Mouse (Mus musculus): ENCODE results near the gene Vwa3b. TPM values are rescaled to one million over a fixed set of nuclear protein-coding genes. Genes with fewer than 3 reads are reported as not detected.

Vwa3b gene
- polyA plus RNA-seq, 1 experiment = 10.8 TPM

DNA sequence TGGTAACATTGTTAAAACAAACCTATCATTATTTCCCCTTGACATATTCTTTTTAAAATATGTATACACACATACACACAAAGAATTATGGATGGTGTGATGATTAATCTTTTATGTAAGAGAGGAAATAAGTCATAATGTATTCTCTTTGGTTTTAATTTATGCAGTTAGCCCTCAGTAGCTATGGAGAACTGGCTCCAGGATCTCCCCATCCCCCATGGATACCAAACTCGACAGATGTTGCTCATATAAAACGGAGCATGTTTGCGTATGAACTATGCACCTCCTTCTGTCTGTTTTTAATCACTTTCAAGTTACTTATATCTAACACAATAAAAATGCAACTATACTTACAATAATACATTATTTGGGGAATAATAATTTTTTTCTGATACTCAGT lies 96.4 kb downstream of the Vwa3b start:
- no peak for TF ChIP-seq POLR2A (IDR thresholded peaks at IDR 0.05; ENCODE audit: insufficient read depth, low read length)
- TF ChIP-seq EP300 (IDR thresholded peaks at IDR 0.05; ENCODE audit: insufficient read depth, low read depth, low read length) = no peak
- TF ChIP-seq CTCF (IDR thresholded peaks at IDR 0.05; ENCODE audit: low read depth, low read length) = no peak

DNA sequence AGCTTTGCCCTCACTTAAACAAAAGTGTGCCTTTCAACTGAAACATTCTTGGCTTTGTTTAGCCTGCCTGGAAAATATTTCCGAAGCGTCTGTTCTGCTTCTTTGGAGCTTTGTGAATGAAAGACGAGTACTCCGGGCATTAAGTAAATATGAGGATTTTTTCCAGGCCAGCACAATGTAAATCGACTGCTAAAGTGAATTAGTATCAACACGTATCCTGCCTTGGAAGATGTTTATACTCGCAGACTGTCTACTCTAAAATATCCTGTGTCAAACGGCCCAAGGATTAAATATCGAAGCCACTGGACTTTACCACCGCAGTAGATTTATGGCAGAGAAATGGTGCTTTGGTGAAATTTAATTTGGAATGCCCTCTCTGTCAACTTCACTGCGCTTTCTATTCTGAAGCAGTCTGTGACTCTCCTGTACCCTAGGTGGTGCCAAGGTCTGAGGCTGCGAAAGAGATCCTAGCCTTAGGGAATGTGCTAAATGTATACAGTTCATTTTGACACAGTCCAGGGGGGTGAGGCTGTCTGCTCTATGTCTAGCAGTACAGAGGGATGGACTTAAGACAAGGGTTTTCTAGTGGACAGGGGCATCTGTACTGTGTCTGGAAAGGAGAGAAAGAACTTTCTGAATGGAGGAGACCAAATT lies 98.4 kb downstream of the Vwa3b start:
- no peaks in the 10 kb centered on the region for H3K4me1 ChIP-seq (ENCODE audit: control insufficient read depth, insufficient read depth, low read length)
- no peak overlapping the region for H3K27ac ChIP-seq (ENCODE audit: insufficient read depth, low read length)
- H3K4me3 ChIP-seq (ENCODE audit: low read depth, low read length) = no peak overlapping the region
- H3K9ac ChIP-seq (ENCODE audit: low read depth, poor library complexity, severe bottlenecking) = no peak overlapping the region
- no peak for TF ChIP-seq POLR2A (IDR thresholded peaks at IDR 0.05; ENCODE audit: insufficient read depth, low read length)
- TF ChIP-seq CTCF (IDR thresholded peaks at IDR 0.05; ENCODE audit: low read depth, low read length) = no peak
- TF ChIP-seq EP300 (IDR thresholded peaks at IDR 0.05; ENCODE audit: insufficient read depth, low read depth, low read length) = no peak
- no peaks in the 10 kb centered on the region for H3K27me3 ChIP-seq (ENCODE audit: control insufficient read depth, insufficient read depth, low read length, poor library complexity, severe bottlenecking)
- no peaks in the 10 kb centered on the region for H3K36me3 ChIP-seq (ENCODE audit: control insufficient read depth, insufficient read depth, low read length, poor library complexity, severe bottlenecking)
- no peaks in the 10 kb centered on the region for H3K9me3 ChIP-seq (replicated peaks; ENCODE audit: control insufficient read depth, insufficient read depth, low read length, poor library complexity, severe bottlenecking)

More for the DNA sequence above, 96.4 kb downstream of the Vwa3b start:
- no peak overlapping the region for H3K4me3 ChIP-seq (ENCODE audit: low read depth, low read length)
- no peaks in the 10 kb centered on the region for H3K9me3 ChIP-seq (replicated peaks; ENCODE audit: control insufficient read depth, insufficient read depth, low read length, poor library complexity, severe bottlenecking)
- H3K4me1 ChIP-seq (ENCODE audit: control insufficient read depth, insufficient read depth, low read length) = no peaks in the 10 kb centered on the region
- 0 out of 2 replicates have a peak, but pooled peaks cover 2% of the 10 kb centered on the region for H3K36me3 ChIP-seq (ENCODE audit: control insufficient read depth, insufficient read depth, low read length, poor library complexity, severe bottlenecking)
- no peak overlapping the region for H3K9ac ChIP-seq (ENCODE audit: low read depth, poor library complexity, severe bottlenecking)
- no peak overlapping the region for H3K27ac ChIP-seq (ENCODE audit: insufficient read depth, low read length)
- no peaks in the 10 kb centered on the region for H3K27me3 ChIP-seq (ENCODE audit: control insufficient read depth, insufficient read depth, low read length, poor library complexity, severe bottlenecking)

DNA sequence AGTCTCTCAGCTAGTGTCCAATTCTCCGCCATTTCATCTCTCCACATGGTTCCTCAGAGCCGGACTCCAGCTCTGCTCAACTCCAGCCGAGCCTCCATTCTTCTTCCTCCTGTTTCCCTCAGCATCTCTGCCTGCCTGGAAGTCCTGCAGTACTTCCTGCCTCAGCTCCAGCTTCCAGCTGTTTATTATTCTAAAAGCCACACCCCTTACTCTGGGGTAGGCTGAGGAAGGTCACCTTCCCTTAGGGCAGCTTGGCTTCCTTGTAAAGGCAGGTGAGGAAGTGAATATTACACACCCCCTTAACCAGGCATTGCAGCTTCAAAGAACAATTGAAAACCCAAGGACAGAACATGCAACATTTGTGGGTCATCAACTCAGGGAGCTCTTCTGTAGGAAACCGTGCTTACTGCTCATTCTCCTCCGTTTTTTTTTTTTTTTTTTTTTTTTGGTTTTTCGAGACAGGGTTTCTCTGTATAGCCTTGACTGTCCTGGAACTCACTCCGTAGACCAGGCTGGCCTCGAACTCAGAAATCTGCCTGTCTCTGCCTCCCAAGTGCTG lies 103.7 kb downstream of the Vwa3b start:
- Histone ChIP-seq H3K27me3 (ENCODE audit: control insufficient read depth, insufficient read depth, low read length, poor library complexity, severe bottlenecking) (no peaks in the 10 kb centered on the region), H3K4me1 (ENCODE audit: control insufficient read depth, insufficient read depth, low read length) (no peaks in the 10 kb centered on the region), H3K4me3 (ENCODE audit: low read depth, low read length) (no peak overlapping the region), H3K36me3 (ENCODE audit: control insufficient read depth, insufficient read depth, low read length, poor library complexity, severe bottlenecking) (no peaks in the 10 kb centered on the region), H3K27ac (ENCODE audit: insufficient read depth, low read length) (peak overlapping the region; percentile 77), H3K9ac (ENCODE audit: low read depth, poor library complexity, severe bottlenecking) (no peak overlapping the region), H3K9me3 (replicated peaks; ENCODE audit: control insufficient read depth, insufficient read depth, low read length, poor library complexity, severe bottlenecking) (no peaks in the 10 kb centered on the region)
- TF ChIP-seq EP300 (IDR thresholded peaks at IDR 0.05; ENCODE audit: insufficient read depth, low read depth, low read length) = peak; percentile 96
- no peak for TF ChIP-seq POLR2A (IDR thresholded peaks at IDR 0.05; ENCODE audit: insufficient read depth, low read length)
- TF ChIP-seq CTCF (IDR thresholded peaks at IDR 0.05; ENCODE audit: low read depth, low read length) = no peak

DNA sequence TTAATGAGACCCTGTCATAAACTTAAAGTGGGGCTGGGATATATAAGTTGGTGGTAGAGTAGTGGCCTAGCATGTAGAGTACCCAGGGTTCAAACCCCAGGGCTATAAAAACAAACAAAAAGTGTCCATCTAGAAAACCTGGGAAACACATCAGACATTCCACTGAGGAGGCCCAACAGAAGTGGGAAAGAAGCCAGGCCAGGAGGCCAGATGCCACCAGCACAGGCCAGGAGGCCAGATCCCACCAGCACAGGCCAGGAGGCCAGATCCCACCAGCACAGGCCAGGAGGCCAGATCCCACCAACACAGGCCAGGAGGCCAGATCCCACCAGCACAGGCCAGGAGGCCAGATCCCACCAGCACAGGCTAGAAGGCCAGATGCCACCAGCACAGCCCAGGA lies 104.8 kb downstream of the Vwa3b start:
- TF ChIP-seq CTCF (IDR thresholded peaks at IDR 0.05; ENCODE audit: low read depth, low read length) (no peak), POLR2A (IDR thresholded peaks at IDR 0.05; ENCODE audit: insufficient read depth, low read length) (no peak)
- Histone ChIP-seq H3K36me3 (ENCODE audit: control insufficient read depth, insufficient read depth, low read length, poor library complexity, severe bottlenecking) (no peaks in the 10 kb centered on the region), H3K4me3 (ENCODE audit: low read depth, low read length) (no peak overlapping the region), H3K27ac (ENCODE audit: insufficient read depth, low read length) (0 out of 2 replicates have a peak overlapping the region, but pooled peaks have one; percentile 0), H3K4me1 (ENCODE audit: control insufficient read depth, insufficient read depth, low read length) (no peaks in the 10 kb centered on the region), H3K9me3 (replicated peaks; ENCODE audit: control insufficient read depth, insufficient read depth, low read length, poor library complexity, severe bottlenecking) (no peaks in the 10 kb centered on the region), H3K9ac (ENCODE audit: low read depth, poor library complexity, severe bottlenecking) (no peak overlapping the region), H3K27me3 (ENCODE audit: control insufficient read depth, insufficient read depth, low read length, poor library complexity, severe bottlenecking) (no peaks in the 10 kb centered on the region)

DNA sequence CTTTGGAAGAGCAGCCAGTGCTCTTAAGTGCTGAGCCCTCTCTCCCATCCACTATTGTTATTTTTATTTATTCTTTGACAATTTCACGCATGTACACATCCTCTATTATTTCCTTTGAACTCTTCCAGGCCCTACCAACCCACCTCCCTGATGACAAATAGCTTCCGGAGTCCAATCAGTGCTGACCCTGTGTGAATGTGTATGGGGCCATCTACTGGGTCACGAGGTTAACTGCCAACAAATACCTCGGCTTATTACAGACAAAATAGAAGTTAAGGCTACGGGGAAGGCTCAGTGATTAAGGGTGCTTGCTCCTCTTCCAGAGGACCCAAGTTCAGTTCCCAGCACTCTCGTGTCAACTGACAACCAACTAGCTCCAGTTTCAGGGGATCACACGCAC lies 106.0 kb downstream of the Vwa3b start:
- H3K9me3 ChIP-seq (replicated peaks; ENCODE audit: control insufficient read depth, insufficient read depth, low read length, poor library complexity, severe bottlenecking) = no peaks in the 10 kb centered on the region
- no peak overlapping the region for H3K9ac ChIP-seq (ENCODE audit: low read depth, poor library complexity, severe bottlenecking)
- TF ChIP-seq CTCF (IDR thresholded peaks at IDR 0.05; ENCODE audit: low read depth, low read length) = no peak
- TF ChIP-seq POLR2A (IDR thresholded peaks at IDR 0.05; ENCODE audit: insufficient read depth, low read length) = no peak
- no peak for TF ChIP-seq EP300 (IDR thresholded peaks at IDR 0.05; ENCODE audit: insufficient read depth, low read depth, low read length)
- H3K4me3 ChIP-seq (ENCODE audit: low read depth, low read length) = no peak overlapping the region
- H3K27ac ChIP-seq (ENCODE audit: insufficient read depth, low read length) = no peak overlapping the region
- no peaks in the 10 kb centered on the region for H3K36me3 ChIP-seq (ENCODE audit: control insufficient read depth, insufficient read depth, low read length, poor library complexity, severe bottlenecking)
- no peaks in the 10 kb centered on the region for H3K4me1 ChIP-seq (ENCODE audit: control insufficient read depth, insufficient read depth, low read length)
- H3K27me3 ChIP-seq (ENCODE audit: control insufficient read depth, insufficient read depth, low read length, poor library complexity, severe bottlenecking) = no peaks in the 10 kb centered on the region

DNA sequence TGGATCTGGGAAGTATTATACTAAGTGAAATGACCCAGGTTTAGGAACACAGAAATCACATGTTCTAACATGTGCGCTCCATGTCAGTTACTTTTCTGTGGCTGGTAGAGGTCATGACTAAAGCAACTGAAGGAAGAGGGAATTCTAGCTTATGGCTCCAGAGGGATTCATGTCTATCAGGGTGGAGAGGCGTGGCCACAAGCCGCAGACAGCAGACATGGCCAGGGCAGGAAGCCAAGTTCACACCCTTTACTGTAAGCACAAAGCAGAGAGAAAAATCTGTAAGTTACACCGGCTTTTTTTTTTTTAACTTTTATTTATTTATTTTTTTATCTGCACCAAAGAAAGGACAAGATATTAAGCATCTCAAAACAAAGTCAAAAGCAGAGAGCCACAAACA lies 119.6 kb downstream of the Vwa3b start:
- Histone ChIP-seq H3K27ac (ENCODE audit: insufficient read depth, low read length) (no peak overlapping the region), H3K4me3 (ENCODE audit: low read depth, low read length) (no peak overlapping the region), H3K4me1 (ENCODE audit: control insufficient read depth, insufficient read depth, low read length) (no peaks in the 10 kb centered on the region), H3K27me3 (ENCODE audit: control insufficient read depth, insufficient read depth, low read length, poor library complexity, severe bottlenecking) (no peaks in the 10 kb centered on the region), H3K36me3 (ENCODE audit: control insufficient read depth, insufficient read depth, low read length, poor library complexity, severe bottlenecking) (no peaks in the 10 kb centered on the region), H3K9ac (ENCODE audit: low read depth, poor library complexity, severe bottlenecking) (no peak overlapping the region), H3K9me3 (replicated peaks; ENCODE audit: control insufficient read depth, insufficient read depth, low read length, poor library complexity, severe bottlenecking) (peaks cover 4% of the 10 kb centered on the region)
- TF ChIP-seq EP300 (IDR thresholded peaks at IDR 0.05; ENCODE audit: insufficient read depth, low read depth, low read length) (no peak), CTCF (IDR thresholded peaks at IDR 0.05; ENCODE audit: low read depth, low read length) (no peak), POLR2A (IDR thresholded peaks at IDR 0.05; ENCODE audit: insufficient read depth, low read length) (no peak)
